Mouse (Mus musculus) hindbrain, embryonic 10.5 days (tissue): Measurements from ENCODE around the gene Snd1. TPM values are rescaled to one million over a fixed set of nuclear protein-coding genes. Genes with fewer than 3 reads are reported as not detected.

Source experiments
- DNase-seq: peaks from one replicate; pipeline ENCODE4 v3.0.0-alpha.2; 2017; ENCODE audit warnings: low spot score
- H3K27ac ChIP-seq: fragments of 300-500 bp; sonication (generic); 2 replicates; pipeline ENCODE4 v1.5.1; 2016; ENCODE audit warnings: mild to moderate bottlenecking, moderate library complexity
- H3K27me3 ChIP-seq: fragments of 300-500 bp; sonication (generic); 2 replicates; pipeline ENCODE4 v1.6.1; 2016; ENCODE audit warnings: mild to moderate bottlenecking; ENCODE audit not compliant: poor library complexity, insufficient read depth, severe bottlenecking
- H3K36me3 ChIP-seq: fragments of 300-500 bp; sonication (generic); 2 replicates; pipeline ENCODE4 v1.6.1; 2016; ENCODE audit warnings: mild to moderate bottlenecking, moderate library complexity
- H3K4me1 ChIP-seq: fragments of 300-500 bp; sonication (generic); replicated peaks from 2 replicates; pipeline ENCODE4 v1.6.1; 2016; ENCODE audit warnings: mild to moderate bottlenecking
- H3K4me3 ChIP-seq: fragments of 300-500 bp; sonication (generic); 2 replicates; pipeline ENCODE4 v1.5.1; 2016; ENCODE audit warnings: mild to moderate bottlenecking, moderate library complexity
- H3K9me3 ChIP-seq: fragments of 300-500 bp; sonication (generic); 2 replicates; pipeline ENCODE4 v1.6.1; 2016; ENCODE audit warnings: mild to moderate bottlenecking, moderate library complexity
- WGBS: fragments of 180-500 bp; shearing (Covaris S2); methylation state at CpG from one replicate; pipeline ENCODE4 v1.1.7; 2016; 5-methylcytosine and 5-hydroxymethylcytosine counted together
- polyA plus RNA-seq: library from polyadenylated mRNA; unstranded; fragments of >200 nt; fragmentation: Nextera tagmentation; extraction: Ambion mirVana; gene quantifications from 2 replicates; pipeline ENCODE4 v1.2.1, GENCODE M21; 2016

The Snd1 gene
- polyA plus RNA-seq, 1 experiment from 2014 or later, result 117 TPM

DNA sequence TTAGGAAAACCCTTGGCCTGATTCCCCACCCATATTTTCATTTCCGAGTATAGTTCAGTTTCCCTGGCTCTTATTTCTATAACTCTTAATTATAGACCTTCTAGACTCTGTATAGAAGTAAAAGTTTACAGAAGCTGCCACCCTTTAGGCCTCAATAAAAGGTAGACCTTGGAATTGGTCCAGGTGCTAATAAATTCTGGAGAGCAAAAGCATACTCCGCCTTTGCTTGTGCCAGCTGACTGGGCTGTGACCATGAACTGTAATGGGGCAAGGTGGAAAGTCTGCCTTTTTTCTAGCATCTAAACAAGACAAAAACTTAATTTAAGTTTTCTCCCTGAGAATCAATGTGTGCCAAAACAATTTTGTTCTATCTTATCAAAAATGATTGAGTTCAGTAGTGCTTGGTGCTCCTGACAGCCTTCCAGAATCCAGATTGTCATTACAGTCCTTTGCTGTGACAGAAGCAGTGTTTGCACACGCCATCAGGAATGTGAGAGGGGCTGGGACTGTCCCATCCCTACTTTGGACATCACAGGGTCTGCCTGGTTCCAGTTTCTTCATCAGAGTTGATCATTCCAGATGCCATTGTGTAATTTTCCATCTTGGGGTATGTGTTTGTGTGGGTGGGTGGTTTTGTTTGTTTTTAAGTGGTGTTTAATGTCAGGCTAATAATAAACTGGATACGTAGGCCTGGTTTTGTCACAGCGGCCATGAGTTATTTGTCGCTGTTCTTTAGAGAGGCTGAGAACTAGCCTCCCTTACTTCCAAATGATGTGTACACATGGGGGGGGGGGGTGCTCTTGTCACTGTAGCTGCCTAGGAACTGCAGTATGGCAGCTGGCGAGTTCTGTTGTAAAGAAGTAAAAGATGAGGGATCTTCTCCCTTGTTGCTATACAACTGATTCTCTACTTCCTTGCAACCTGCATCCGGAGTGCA lies 206.8 kb downstream of the Snd1 start:
- no peaks in the 10 kb centered on the region for H3K36me3 ChIP-seq
- no peak overlapping the region for H3K27ac ChIP-seq
- DNase-seq, result no peak
- H3K27me3 ChIP-seq, result no peaks in the 10 kb centered on the region
- no peak overlapping the region for H3K4me3 ChIP-seq
- WGBS, result 92% methylated on average over 8 of the region's 8 CpGs
- no peaks in the 10 kb centered on the region for H3K4me1 ChIP-seq
- no peaks in the 10 kb centered on the region for H3K9me3 ChIP-seq

DNA sequence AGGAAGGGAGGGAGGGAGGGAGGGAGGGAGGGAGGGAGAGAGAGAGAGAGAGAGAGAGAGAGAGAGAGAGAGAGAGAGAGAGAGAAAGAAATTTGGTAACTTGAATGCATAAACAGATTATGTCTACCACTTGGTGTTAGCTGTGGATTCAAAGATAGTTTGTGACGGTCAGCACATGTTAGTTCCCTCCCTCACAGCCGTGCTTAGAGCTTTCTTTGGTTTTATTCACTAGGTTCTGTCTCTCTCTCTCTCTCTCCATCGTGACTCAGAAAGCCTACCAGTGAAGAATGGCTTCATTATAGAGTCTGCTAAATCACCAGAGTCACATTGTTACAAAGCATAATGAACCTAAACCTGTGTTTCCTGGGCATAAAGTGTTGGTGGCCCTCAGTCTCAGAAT lies 210.1 kb downstream of the Snd1 start:
- Histone ChIP-seq H3K4me1 (no peaks in the 10 kb centered on the region), H3K27me3 (no peaks in the 10 kb centered on the region), H3K27ac (no peak overlapping the region), H3K9me3 (no peaks in the 10 kb centered on the region), H3K4me3 (no peak overlapping the region), H3K36me3 (no peaks in the 10 kb centered on the region)
- 75% methylated on average over 3 of the region's 3 CpGs for WGBS
- no peak for DNase-seq

- Histone ChIP-seq H3K4me3 (no peak overlapping the region), H3K27ac (no peak overlapping the region), H3K9me3 (no peaks in the 10 kb centered on the region), H3K4me1 (no peaks in the 10 kb centered on the region), H3K27me3 (no peaks in the 10 kb centered on the region), H3K36me3 (no peaks in the 10 kb centered on the region)
- 83% methylated on average over 5 of the region's 5 CpGs for WGBS
- DNase-seq, result no peak
Measured at GRCm38 (mm10) chr6:28685745-28686144, 210.8 kb downstream of the Snd1 start.

- Histone ChIP-seq H3K36me3 (no peaks in the 10 kb centered on the region), H3K9me3 (no peaks in the 10 kb centered on the region), H3K4me1 (no peaks in the 10 kb centered on the region), H3K27ac (no peak overlapping the region), H3K4me3 (no peak overlapping the region), H3K27me3 (no peaks in the 10 kb centered on the region)
- 92% methylated on average over 5 of the region's 5 CpGs for WGBS
- DNase-seq, result no peak
Measured at GRCm38 (mm10) chr6:28687776-28688175, 212.8 kb downstream of the Snd1 start.

- Histone ChIP-seq H3K27me3 (no peaks in the 10 kb centered on the region), H3K4me3 (no peak overlapping the region), H3K4me1 (no peaks in the 10 kb centered on the region), H3K36me3 (no peaks in the 10 kb centered on the region), H3K9me3 (no peaks in the 10 kb centered on the region), H3K27ac (no peak overlapping the region)
- no peak for DNase-seq
Measured at GRCm38 (mm10) chr6:28692659-28693058, 217.7 kb downstream of the Snd1 start.

- H3K27me3 ChIP-seq, result no peaks in the 10 kb centered on the region
- WGBS, result 81% methylated on average over 3 of the region's 3 CpGs
- H3K9me3 ChIP-seq, result no peaks in the 10 kb centered on the region
- no peak overlapping the region for H3K4me3 ChIP-seq
- no peaks in the 10 kb centered on the region for H3K4me1 ChIP-seq
- H3K36me3 ChIP-seq, result peaks cover 6% of the 10 kb centered on the region; the same call in 1 of the 2 replicates
- no peak overlapping the region for H3K27ac ChIP-seq
- no peak for DNase-seq
Measured at GRCm38 (mm10) chr6:28697214-28697613, 222.3 kb downstream of the Snd1 start.

GRCm38 (mm10) chr6:28704612-28705011 lies 229.7 kb downstream of the Snd1 start:
- H3K4me1 ChIP-seq, result peaks cover 5% of the 10 kb centered on the region; the same call in 1 of the 2 replicates
- WGBS, result 69% methylated on average over 6 of the region's 6 CpGs
- H3K9me3 ChIP-seq, result no peaks in the 10 kb centered on the region
- peaks cover 24% of the 10 kb centered on the region for H3K36me3 ChIP-seq
- H3K27ac ChIP-seq, result no peak overlapping the region
- H3K4me3 ChIP-seq, result no peak overlapping the region
- DNase-seq, result no peak
- no peaks in the 10 kb centered on the region for H3K27me3 ChIP-seq

DNA sequence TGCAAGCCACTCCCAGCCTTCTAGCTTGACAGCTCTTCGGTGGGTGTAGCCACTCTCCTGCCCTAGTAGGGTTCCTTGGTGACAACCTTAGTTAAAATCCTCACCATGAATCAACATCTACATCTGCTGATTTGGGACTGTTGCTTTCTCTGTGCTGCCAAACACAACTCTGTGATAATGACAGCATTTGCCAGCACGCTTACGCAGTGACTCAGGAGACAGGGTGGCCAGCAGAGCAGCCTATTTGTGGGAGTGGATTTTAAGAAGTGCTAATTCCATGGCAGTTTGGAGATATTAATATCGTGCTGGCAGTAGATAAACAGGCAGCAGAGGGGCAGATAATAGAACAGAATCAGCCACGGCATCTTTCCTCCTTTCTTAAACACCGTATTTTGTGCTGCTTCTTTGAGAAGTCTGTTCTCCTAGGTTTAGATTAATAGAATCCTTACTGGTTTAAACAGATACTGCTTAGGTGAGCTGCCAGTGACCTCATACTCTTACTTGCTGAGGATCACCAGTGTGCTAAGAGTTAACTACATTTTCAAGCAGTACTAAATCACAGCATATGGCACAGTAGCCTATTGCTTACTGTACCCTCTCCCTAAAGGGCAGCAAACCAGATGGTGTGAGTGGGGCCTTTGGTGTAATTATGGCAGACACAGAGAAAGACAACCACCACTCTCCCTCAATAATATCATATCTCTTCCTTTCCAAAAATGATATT lies 230.6 kb downstream of the Snd1 start:
- H3K4me1 ChIP-seq, result peaks cover 11% of the 10 kb centered on the region; the same call in 1 of the 2 replicates

GRCm38 (mm10) chr6:28706108-28706975 lies 231.4 kb downstream of the Snd1 start:
- no peaks in the 10 kb centered on the region for H3K27me3 ChIP-seq
- peaks cover 11% of the 10 kb centered on the region; the same call in 1 of the 2 replicates for H3K4me1 ChIP-seq
- H3K9me3 ChIP-seq, result no peaks in the 10 kb centered on the region
- H3K36me3 ChIP-seq, result peaks cover 19% of the 10 kb centered on the region
- H3K27ac ChIP-seq, result no peak overlapping the region
- no peak overlapping the region for H3K4me3 ChIP-seq
- DNase-seq, result no peak
- 90% methylated on average over 8 of the region's 8 CpGs for WGBS

More for the DNA sequence above, 230.6 kb downstream of the Snd1 start:
- Histone ChIP-seq H3K27me3 (no peaks in the 10 kb centered on the region), H3K36me3 (peaks cover 24% of the 10 kb centered on the region), H3K9me3 (no peaks in the 10 kb centered on the region), H3K4me3 (no peak overlapping the region), H3K27ac (no peak overlapping the region)
- 91% methylated on average over 6 of the region's 6 CpGs for WGBS
- DNase-seq, result no peak

DNA sequence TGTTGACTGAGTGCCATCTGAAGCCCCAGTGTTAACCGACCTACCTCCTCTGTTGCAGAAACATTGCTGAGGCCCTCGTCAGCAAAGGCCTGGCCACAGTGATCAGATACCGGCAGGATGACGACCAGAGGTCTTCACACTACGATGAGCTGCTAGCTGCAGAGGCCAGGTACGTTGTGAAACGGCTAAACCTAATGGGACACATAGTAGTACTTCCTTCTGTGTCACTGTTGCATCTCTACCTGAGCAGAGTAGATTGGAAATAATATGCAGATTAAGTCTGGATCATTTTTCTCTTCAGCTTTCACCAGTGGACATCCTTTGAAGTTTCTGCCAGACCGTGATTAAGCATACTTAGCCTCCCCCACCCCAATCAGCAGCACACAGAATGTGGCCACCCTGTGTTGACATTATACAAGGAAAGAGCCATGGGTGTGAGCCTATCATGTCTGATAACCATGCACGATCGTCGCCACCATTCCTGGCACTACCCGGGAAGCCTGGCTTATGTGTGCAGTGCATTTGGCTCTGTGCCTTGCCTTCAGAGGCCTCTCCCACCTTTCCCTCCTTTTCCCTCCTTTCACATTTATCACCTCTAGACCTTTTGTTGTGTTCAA lies 232.1 kb downstream of the Snd1 start:
- Histone ChIP-seq H3K36me3 (peaks cover 19% of the 10 kb centered on the region), H3K9me3 (no peaks in the 10 kb centered on the region), H3K27me3 (no peaks in the 10 kb centered on the region), H3K4me1 (peaks cover 11% of the 10 kb centered on the region; the same call in 1 of the 2 replicates), H3K4me3 (no peak overlapping the region), H3K27ac (no peak overlapping the region)
- WGBS, result 88% methylated on average over 12 of the region's 12 CpGs
- no peak for DNase-seq

GRCm38 (mm10) chr6:28710035-28710434 lies 235.1 kb downstream of the Snd1 start:
- Histone ChIP-seq H3K27me3 (no peaks in the 10 kb centered on the region), H3K9me3 (no peaks in the 10 kb centered on the region), H3K36me3 (peaks cover 26% of the 10 kb centered on the region), H3K4me1 (peaks cover 11% of the 10 kb centered on the region; the same call in 1 of the 2 replicates), H3K4me3 (no peak overlapping the region), H3K27ac (no peak overlapping the region)
- DNase-seq, result no peak
- 41% methylated on average over 2 of the region's 2 CpGs for WGBS

DNA sequence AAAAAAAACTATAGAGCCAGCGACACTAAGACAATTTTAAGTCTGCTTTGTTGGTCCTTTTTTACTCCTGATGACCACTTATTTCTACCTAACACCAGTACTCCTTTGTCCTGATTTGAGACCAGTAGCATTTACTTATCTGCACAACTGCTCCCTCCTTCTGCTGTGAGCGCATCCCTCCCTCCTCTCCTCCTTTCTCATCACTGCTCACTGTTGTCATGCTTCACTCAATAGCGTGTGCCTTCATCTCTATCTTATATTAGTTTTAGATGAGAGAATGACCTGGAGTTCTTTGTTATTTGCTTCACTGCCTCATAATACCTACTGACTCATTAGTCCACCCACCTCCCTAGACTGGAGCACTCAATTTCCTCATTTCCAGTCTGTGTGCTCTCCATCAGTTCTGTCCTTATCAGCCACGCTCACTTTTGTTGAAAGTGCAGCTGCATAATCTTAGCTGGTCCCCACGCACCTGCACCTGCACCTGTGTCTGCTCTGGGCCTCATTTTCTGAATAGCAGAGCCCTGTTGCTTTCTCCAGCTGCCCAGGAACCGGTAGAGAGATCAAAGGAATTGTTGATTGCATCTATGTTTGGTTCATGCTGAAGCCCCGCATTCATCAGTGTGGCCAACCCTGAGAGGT lies 242.4 kb downstream of the Snd1 start:
- Histone ChIP-seq H3K4me3 (no peak overlapping the region), H3K9me3 (no peaks in the 10 kb centered on the region), H3K36me3 (peaks cover 8% of the 10 kb centered on the region), H3K27ac (no peak overlapping the region), H3K4me1 (0 out of 2 replicates have a peak, but pooled peaks cover 4% of the 10 kb centered on the region), H3K27me3 (no peaks in the 10 kb centered on the region)
- no peak for DNase-seq
- WGBS, result 62% methylated on average over 7 of the region's 7 CpGs
